Mouse (Mus musculus): ENCODE measurements around the gene Smg5. TPM values are rescaled to one million over a fixed set of nuclear protein-coding genes. Genes with fewer than 3 reads are reported as not detected.
"Not testable (repeated sequence)": the region's sequence is repeated elsewhere in the genome, so short reads cannot be mapped to it uniquely, and the experiment has no call there.

Smg5 gene
- total RNA-seq, 1 experiment from 2014 or later = 65.1 TPM

DNA sequence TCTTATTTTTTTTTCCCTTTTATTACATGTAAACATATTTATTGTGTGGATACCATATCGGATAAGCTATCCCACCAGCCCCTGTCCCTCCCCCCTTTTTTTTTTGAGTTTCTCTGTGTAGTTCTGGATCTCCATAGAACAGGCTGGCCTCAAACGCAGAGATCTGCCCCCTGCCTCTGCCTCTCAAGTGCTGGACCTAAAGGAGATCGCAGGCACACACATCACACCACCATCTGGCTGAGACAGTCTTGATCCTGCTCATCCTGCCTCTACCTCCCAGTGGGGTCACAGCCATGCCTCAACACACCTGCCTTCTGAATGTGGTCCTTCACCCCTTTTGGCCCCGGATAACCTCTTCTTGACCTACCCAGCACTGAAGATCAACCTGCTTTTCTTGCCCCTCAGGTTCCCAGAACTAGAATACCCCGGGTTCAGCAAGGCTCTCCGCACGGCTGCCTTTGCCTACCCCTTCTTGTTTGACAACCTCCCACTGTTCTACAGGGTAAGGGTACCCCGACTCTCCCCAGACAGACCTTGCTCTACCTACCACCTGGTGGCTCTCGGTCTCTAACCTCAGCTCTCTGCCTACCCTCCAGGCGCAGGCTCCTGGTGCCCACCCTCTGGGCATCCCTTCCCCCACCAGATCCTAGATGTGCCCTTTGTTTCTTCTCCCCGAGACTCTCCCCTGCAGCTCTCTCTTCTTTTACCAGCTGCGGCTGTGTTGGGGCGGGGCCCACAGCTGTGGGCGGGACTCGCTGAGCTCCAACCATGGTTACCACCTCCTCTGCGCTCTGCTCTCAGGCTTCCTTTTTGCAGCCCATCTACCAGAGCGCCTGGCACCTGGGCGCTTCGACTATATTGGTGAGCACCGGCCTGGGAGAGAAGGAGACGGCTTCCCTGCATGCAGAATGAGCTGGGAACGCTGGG, 45.6 kb downstream of the Smg5 start:
- ATAC-seq (ENCODE audit: extremely low read depth, insufficient number of reproducible peaks, low FRiP score, poor library complexity, severe bottlenecking) = peak; percentile 68

DNA sequence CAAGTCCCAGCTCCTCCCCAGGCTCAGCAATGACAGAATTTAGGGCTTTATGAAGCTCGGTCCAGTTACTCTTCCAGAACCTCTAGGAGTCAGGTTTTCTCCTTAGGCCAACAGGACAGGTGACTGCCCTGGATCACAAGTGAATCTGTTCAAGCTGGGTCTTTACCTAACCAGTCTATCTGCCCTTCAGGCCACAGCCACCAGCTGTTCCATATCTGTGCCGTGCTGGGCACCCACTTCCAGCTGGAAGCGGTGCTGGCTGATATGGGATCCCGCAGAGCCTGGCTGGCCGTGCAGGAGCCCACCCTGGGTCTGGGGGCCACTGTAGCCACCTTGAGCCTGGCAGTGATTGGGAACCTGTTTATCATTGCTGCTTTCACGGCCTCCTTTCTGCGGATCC, 46.3 kb downstream of the Smg5 start:
- ATAC-seq (ENCODE audit: extremely low read depth, insufficient number of reproducible peaks, low FRiP score, poor library complexity, severe bottlenecking) = not testable (repeated sequence)

DNA sequence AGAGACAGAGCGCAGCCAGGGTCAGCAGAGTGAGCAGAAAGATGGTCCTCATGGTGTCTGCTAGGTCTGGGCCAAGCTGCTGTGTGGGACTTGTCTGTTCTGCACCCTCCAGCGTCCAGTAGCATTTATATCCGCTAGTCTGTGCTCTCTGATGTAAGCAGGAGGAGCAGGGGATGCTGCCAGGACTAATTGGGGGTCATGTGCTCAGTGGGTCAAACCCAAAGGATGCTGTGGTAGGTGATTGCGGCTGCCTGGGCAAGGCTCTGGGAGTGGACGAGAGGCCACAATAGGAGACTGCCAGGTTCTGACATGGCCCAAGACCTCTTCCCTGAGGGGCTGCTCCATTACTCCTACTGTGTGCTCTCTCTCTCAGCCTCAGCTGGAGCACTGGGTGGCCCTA, 48.3 kb downstream of the Smg5 start, which contains the start of gene Bglap:
TSS of gene Bglap (minus strand) at position 101 of the 400 bp plus-strand sequence.
- ATAC-seq (ENCODE audit: extremely low read depth, insufficient number of reproducible peaks, low FRiP score, poor library complexity, severe bottlenecking) = no peak

DNA sequence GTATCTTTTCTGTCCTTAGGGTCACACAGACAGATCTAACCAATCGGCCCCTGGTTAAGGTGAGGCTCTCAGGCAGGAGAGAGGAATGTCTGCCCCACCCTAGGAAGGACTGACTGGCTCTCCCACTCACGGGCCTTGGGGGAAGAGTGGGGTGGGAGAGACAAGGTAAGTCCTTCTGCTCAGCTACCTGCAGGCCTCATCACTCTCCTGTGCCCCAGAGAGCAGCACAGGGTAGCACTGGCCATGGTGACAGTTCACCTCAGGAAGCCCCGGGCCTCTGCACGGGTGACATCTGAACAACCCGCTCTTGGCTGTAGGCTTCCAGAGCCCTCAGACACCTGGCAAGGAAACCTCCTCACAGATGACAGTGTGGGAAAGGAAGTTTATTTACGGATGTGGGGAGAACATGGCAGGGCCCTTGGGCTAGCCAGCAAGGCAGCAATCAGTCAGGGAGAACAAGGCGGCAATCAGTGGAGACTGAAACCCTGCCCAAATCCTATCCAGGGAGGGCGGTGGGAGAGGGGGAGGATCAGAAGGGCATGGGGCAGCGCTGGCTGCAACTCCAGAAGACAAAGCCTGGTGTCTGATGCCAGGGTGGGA, 57.8 kb downstream of the Smg5 start:
- no peak for ATAC-seq (ENCODE audit: extremely low read depth, insufficient number of reproducible peaks, low FRiP score, poor library complexity, severe bottlenecking)

DNA sequence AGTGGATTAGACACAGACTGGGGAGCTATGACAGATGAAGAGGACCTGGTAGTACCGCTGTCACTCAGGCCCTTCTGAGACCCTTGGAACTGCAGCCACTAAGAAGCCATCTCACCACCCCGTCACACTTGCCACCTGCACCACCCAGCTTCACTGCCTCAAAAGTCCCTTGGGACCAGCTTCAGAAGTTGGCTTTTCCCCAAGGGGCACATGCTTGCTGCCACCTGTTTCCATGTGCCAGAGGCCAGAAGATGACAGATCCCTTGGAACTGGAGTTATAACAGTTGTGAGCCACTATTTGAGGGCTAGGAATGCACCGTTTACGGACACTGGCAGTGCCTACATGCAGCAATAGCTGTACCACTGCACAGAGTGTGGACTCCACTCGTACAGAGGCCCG, 59.2 kb downstream of the Smg5 start:
- ATAC-seq (ENCODE audit: extremely low read depth, insufficient number of reproducible peaks, low FRiP score, poor library complexity, severe bottlenecking) = peak; percentile 39

DNA sequence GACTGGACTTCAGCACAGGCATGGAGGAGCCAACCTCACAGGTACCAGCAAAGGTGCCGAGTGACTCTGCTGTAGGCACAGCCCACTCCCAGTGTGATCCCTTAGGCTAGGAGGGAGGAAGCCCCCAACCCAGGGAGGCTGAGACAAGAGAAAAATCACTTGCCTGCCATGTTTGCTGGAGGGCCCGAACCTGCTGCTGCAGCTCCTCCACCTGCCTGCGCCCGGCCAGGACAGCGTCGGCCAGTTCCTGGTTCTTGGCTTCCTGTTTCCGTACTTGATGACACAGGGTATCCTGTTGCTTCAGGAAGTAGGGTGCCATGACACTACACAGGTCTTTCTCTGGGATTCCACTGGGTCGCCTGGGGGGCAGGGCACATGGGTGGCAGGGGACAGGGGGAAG, 59.7 kb downstream of the Smg5 start:
- ATAC-seq (ENCODE audit: extremely low read depth, insufficient number of reproducible peaks, low FRiP score, poor library complexity, severe bottlenecking) = peak; percentile 42; the same call in 1 of the 2 replicates

DNA sequence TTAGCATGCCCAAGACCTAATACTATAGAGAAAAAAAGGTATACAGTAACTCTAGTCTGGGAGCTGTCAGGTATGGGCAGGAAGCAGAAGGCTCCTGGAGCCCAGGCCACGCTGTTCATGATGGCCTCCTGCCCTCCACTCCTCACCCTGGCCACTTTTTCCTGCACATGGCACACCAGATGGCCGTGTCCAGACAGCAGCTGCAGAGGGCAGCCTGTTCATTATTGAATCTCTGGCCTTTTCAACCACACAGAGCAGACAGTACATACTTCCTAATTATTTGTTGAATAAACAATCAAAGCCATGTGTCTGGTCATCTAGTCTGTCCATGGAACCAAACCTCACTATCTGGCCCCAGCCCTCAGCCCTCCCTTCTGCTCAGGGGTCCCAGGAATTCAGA, 62.6 kb downstream of the Smg5 start:
- no peak for ATAC-seq (ENCODE audit: extremely low read depth, insufficient number of reproducible peaks, low FRiP score, poor library complexity, severe bottlenecking)

DNA sequence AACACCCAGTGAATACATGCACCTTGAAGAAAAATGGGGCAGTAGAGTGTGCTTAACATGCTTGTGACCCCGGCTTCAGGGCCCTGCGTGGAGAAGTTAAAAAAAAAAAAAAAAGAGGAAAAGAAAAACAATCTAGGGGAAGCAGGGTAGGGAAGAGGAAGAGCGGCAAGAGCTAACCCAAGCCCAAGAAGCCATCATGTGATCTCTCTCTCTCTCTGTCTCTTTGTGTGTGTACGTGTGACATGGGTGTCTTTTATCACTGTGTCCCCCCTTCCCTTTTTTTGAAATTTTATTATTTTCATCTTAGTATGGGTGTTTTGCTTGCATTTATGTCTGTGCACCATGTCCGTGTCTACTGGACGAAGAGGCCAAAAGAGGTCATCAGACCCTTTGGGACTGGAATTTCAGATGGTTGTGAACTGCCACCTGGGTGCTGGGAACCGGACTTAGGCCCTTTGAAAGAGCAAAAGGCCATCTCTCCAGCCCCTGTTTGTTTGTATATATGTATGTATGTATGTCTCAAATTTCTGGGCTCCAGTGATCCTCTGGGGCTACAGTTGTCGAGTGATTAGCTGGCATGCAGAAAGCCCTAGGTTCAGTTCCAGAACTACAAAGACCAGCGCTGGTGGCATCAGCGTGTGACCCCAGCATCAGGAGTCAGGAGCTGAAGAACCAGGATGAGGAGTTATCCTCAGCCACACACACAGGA, 67.6 kb downstream of the Smg5 start:
- no peak for ATAC-seq (ENCODE audit: extremely low read depth, insufficient number of reproducible peaks, low FRiP score, poor library complexity, severe bottlenecking)

DNA sequence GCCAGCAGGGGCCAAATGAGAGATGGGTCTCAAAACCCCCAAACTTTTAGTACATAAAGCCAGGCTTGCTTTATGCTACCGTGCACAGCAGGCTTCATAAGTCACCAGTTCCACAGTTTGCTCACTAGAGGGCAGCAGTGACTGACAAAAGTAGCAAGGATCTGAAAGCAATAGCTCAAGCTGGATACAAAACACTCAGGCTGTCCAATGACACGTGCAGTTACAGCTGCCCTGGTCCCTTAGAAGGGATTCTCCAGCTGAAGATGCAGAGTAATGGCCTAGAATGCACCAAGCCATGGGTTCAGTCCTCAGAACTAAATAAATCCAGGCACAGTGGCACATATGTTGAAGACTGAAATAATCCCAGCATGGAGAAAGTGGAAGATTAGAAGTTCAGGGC, 71.0 kb downstream of the Smg5 start:
- ATAC-seq (ENCODE audit: extremely low read depth, insufficient number of reproducible peaks, low FRiP score, poor library complexity, severe bottlenecking) = peak; percentile 68

DNA sequence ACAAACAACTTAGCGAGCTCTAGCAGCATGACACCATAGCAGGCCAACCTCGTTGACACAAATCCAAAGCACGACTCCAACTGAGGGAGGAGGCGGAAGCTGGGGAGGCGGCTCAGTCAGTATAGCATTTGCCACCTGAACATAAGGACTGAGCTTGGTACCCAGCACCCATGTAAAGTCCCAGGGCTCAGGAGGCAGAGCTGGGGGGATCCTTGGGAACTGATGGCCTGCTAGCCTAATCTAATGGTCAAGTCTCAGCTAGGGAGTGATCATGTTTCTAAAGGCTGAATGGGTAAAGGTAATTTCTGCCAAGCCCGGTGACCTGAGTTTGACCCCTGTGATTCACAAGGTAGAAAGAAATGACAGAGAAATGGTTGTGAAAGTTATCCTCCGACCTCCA, 71.5 kb downstream of the Smg5 start:
- ATAC-seq (ENCODE audit: extremely low read depth, insufficient number of reproducible peaks, low FRiP score, poor library complexity, severe bottlenecking) = no peak

DNA sequence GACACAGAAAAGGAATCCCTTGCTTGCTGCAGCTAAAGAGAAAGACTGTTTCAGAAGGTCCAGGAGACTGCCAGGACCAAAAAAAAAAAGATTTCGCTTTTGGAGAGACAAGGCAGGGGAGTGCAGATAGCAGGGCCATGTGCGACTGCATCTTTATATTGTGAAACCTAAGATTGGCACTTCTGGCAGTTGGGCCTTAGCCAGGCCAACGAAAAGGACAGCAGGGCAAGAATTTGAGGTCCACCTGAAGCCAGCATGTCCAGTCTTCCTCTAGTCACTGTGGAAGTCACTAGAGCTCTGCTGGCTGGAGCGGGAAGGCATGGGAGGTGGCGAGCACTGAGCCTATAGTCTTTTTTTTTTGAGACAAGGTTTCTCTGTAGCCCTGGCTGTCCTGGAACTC, 72.9 kb downstream of the Smg5 start:
- no peak for ATAC-seq (ENCODE audit: extremely low read depth, insufficient number of reproducible peaks, low FRiP score, poor library complexity, severe bottlenecking)

DNA sequence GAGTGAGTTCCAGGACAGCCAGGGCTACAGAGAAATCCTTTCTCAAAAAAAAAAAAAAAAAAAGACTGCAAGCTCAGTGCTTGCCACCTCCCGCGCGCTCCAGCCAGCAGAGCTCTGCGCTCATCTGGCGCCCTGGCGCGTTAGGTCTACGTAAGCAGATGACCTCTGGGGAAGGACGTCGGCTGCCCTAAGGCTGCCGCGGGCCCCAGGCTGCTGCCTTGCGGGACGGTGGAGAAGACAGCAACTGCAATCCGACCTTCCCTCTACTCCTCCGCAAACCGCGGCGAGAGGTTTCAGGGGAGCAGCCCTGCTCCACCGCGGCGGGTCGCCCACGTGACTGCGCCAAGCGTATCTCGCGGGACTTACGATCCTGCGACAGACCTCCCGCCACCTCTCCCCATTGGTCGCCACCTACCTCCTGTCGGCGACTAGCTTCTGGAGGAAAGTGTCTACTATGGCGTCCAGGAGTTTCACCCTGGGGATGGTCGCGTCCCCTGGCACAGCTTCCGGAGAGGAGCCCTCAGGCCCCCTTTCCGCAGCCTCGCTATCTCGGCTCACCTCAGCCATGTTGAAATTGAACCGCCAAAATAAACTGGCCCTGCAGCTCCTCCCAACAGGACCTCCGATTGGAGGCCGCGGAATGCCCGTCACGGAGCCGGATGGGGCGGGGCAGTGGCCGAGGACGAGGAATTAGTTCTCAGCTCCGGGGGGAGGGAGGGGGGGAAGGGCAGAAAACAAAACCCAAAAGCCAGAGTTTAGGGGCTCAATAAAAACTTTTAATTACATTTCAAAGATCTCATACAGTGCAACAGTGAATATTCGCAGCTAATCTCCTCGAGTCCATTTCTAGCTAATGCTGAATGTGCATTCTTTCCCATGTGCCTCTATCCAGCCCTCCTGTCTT, 73.9 kb downstream of the Smg5 start, which contains the start of gene Pmf1:
TSS of gene Pmf1 (minus strand) at position 591 of the 904 bp plus-strand sequence.
- ATAC-seq (ENCODE audit: extremely low read depth, insufficient number of reproducible peaks, low FRiP score, poor library complexity, severe bottlenecking) = peak; percentile 80

DNA sequence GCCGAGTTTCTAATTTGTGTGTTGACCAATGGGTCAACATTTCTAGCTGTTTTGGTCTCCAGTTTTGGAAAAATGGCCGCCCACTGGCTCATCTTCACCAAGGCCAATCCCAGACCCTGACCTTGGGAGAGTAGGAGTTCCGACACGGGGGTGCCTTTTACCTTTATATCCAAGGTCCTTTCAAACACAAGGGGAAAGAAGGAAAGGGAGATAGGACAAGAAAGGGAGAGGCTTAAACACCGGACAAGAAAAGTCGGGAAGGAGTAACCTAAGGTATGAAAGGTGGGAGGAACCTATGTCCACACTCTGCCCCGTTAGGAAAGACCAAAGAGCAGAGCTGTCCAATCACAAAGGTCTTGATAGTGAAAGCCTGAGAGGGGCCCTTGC, 74.6 kb downstream of the Smg5 start:
- no peak for ATAC-seq (ENCODE audit: extremely low read depth, insufficient number of reproducible peaks, low FRiP score, poor library complexity, severe bottlenecking)

DNA sequence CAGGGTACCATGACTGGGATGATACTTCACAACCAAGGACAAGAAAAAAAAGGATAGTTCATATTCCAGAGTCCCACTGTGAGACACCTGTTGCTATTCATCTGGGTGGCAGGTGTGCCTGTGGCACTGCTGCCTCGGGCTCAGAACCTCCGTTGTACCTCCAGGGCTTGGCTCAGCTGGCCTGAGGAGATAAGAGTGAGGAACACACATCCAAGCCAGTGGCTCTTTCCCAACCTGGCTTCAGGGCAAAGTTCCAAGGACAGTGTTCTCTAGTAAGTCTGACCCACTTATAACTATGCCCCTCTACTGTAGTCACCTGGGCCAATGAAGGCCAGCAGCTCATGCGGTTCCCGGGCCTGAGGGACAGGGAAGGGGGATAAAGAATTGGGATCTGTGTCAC, 75.6 kb downstream of the Smg5 start:
- ATAC-seq (ENCODE audit: extremely low read depth, insufficient number of reproducible peaks, low FRiP score, poor library complexity, severe bottlenecking) = no peak

Other genes starting within 250 kb of the Smg5 start
- 120 and 162 TPM in 2 replicates for gene Mef2d, start 193.9 kb upstream of the Smg5 start, total RNA-seq (2017)
- gene Rhbg, start 81.6 kb upstream of the Smg5 start, total RNA-seq (2017) = not detected in 2 replicates
- gene Gm38392, start 49.0 kb upstream of the Smg5 start, total RNA-seq (2017) = not detected in 2 replicates
- gene Tsacc, start 39.3 kb upstream of the Smg5 start, total RNA-seq (2017) = 1.6 and 2.2 TPM in 2 replicates
- gene Cct3, start 39.1 kb upstream of the Smg5 start, total RNA-seq (2017) = 73.6 and 102 TPM in 2 replicates
- gene Glmp, start 11.2 kb upstream of the Smg5 start, total RNA-seq (2017) = 27.7 and 32.1 TPM in 2 replicates
- 0.61 TPM in 1 of 2 replicates, not detected in the other for gene Tmem79, start 112 bp upstream of the Smg5 start, total RNA-seq (2017)
- gene Paqr6, start 28.3 kb downstream of the Smg5 start, total RNA-seq (2017) = 0.49 TPM in 1 of 2 replicates, not detected in the other
- not detected in 2 replicates for gene Bglap3, start 36.5 kb downstream of the Smg5 start, total RNA-seq (2017)
- gene Bglap2, start 42.4 kb downstream of the Smg5 start, total RNA-seq (2017) = not detected in 2 replicates
- gene Bglap, start 48.2 kb downstream of the Smg5 start, total RNA-seq (2017) = not detected in 2 replicates
- 21.1 and 22.1 TPM in 2 replicates for gene Pmf1, start 74.1 kb downstream of the Smg5 start, total RNA-seq (2017)
- gene Slc25a44, start 88.9 kb downstream of the Smg5 start, total RNA-seq (2017) = 20.9 and 26.2 TPM in 2 replicates
- 161 and 176 TPM in 2 replicates for gene Sema4a, start 124.9 kb downstream of the Smg5 start, total RNA-seq (2017)
- 8.1 and 9.4 TPM in 2 replicates for gene Lmna, start 173.7 kb downstream of the Smg5 start, total RNA-seq (2017)
- 0.47 and 0.49 TPM in 2 replicates for gene Mex3a, start 196.1 kb downstream of the Smg5 start, total RNA-seq (2017)
- 0.47 and 1.1 TPM in 2 replicates for gene Rab25, start 212.0 kb downstream of the Smg5 start, total RNA-seq (2017)
- 66.6 and 68.0 TPM in 2 replicates for gene Lamtor2, start 216.8 kb downstream of the Smg5 start, total RNA-seq (2017)
- 25.3 and 26.3 TPM in 2 replicates for gene Ubqln4, start 217.5 kb downstream of the Smg5 start, total RNA-seq (2017)
- gene Ssr2, start 239.6 kb downstream of the Smg5 start, total RNA-seq (2017) = 21.5 and 25.4 TPM in 2 replicates

All from neutrophil, adult 5-6 weeks (primary cell).